Mouse (Mus musculus): Measurements from ENCODE around the gene Eid1. TPM values are rescaled to one million over a fixed set of nuclear protein-coding genes. Genes with fewer than 3 reads are reported as not detected.

Gene Eid1
- total RNA-seq, 2 experiments from 2014 or later: 52.2 to 58.0 TPM

- intact Hi-C loops (cut with DNase I): no loop called here
These were observed 6.2 kb upstream of the Eid1 start for GRCm38 (mm10) chr2:125666668-125667067.

GRCm38 (mm10) chr2:125667184-125667583 lies 5.7 kb upstream of the Eid1 start:
- no peak for DNase-seq
- intact Hi-C loops (cut with DNase I): no loop called here

More at GRCm38 (mm10) chr2:125666668-125667067, 6.2 kb upstream of the Eid1 start:
- no peak for DNase-seq

DNA sequence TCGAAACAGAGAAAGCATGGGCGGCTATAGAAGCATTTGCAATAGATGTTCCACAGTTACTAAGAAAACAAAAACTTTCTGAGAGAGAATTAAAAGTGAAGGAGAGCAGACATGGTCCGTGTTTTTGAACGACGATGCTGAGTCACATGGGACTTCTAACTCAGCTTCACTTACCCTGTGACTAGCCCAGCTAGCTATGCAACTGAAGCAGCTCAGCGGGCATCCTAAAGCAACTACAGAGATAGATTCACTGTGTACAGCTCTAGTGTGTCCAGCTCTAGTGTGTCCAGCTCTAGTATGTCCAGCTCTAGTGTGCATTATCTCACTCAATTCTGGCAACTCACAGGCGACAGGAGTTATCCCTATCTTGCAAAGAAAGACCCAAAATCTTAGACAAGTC lies 5.2 kb upstream of the Eid1 start:
- intact Hi-C loops (cut with DNase I): no loop called here
- DNase-seq: no peak

- DNase-seq: no peak
- intact Hi-C loops (cut with DNase I): loop anchor here (10.0 kb wide), 1 partner anchor 1264 kb away; the partner anchor contains the start of gene Sppl2a
These were observed 2.0 kb upstream of the Eid1 start for GRCm38 (mm10) chr2:125670846-125671245.

- no peak for DNase-seq
These were observed 333 bp upstream of the Eid1 start for GRCm38 (mm10) chr2:125672568-125672956.

DNA sequence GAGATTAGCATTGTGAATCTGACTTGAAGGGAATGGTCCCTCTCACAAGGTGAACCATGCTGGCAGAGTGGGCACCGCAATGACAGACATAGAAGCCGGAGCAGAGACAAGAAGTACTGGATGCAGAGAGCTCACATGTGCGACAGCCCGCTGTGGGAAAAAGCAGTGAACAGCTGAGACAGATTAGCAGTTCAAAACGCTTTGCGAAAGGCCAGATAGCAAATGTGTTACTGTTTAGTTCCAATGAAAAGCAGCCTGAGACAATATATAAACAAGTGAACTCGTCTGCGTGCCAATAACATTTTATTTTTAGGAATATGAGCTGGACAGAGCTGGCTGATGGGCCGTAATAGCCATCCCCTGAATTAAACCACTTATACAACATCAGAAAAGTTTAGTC lies 8.9 kb downstream of the Eid1 start:
- intact Hi-C loops (cut with DNase I): no loop called here
- DNase-seq: no peak

More at GRCm38 (mm10) chr2:125672568-125672956, 333 bp upstream of the Eid1 start:
- intact Hi-C loops (cut with DNase I): loop anchor here (10.0 kb wide), 1 partner anchor 1262 kb away; the partner anchor contains the start of gene Sppl2a

DNA sequence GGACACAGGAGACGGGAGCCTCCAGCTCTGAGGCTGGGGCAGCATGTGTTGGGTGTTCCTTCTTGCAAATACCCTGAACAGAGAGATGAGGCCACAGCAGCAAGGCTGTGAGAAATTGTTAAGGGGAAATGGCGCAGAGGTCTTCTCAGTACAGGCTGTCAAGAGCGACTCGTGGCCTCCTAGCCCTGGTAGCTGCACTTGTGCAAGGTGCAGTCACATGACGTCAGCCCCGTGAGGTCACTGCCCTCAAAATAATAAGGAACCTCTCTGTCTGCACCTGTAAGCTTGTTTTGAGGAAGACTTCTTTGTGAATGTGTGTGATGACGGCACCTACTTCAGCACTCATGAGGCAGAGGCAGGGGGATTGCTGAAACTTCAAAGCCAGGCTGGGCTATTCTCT lies 11.0 kb downstream of the Eid1 start:
- intact Hi-C loops (cut with DNase I): no loop called here

DNA sequence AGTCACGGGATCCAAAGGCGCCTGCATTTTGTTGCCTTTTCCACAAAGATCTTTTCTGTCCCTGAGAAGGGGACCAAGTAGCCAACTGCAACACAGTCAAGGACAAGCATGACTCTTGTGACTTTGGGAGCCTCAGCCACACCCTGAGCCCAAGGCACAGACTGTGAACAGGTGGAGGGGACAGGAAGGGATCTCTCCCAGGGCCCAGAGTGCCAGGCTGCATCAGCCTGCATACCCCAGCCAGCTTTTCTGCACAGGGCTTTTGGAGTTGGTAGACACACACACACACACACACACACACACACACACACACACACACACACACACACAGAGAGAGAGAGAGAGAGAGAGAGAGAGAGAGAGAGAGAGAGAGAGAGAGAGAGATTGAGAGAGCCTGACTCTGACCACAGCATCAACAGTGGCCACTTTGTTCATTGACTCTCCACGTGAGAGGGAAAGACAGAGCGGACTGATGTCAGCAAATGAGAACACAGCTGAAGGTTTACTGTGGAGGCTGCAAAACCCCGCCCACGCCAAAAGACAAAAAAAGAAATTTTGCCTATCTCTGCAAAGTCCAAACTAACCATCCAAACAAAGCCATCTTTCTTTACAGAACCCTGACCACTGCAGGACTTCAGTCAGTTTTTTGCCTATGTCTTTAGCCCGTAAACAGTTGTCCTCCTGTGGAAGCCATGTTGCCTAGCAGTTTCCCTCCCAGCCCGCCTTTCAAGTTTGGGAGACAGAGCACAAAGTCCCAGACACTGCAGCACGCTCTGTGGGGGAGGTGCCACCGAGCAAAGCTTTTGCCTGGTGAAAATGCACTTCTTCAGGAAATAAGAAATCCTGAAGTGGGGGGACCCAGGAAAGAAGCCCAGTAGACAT lies 11.9 kb downstream of the Eid1 start:
- intact Hi-C loops (cut with DNase I): no loop called here
- no peak for DNase-seq

More for the DNA sequence above, 11.0 kb downstream of the Eid1 start:
- no peak for DNase-seq

DNA sequence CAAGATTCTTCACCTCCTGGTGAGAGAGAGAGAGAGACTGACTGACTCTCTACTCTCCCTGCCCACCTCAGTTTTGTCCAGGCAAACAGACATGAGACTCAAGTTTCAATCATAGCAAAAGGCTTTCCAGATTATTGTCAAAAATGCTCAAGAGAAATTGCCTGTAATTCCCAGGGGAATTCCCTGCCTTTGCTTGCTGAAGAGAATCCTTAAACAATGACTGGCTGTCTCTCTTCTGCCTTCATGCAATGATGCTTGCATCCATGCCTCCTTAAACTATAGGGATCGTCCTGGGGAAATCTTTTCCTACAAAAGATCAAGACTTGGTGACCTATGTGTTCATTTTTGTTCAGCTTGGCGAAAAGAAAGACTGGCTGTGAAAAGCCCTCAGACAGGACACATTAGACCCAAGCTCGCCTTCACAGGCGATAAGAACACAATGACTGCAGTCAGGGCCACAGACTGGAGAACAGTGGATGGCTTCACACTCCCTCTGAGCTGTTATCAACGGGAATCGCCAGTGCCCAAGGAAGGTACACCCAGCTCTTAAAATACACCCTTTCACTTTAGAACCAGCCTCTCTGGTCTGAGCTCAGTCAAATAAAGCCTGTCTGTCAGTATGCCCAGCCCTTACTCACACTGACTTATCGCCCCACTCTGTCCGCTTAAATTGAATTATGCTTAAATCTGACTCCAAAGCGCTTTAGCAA lies 12.7 kb downstream of the Eid1 start:
- no peak for DNase-seq
- intact Hi-C loops (cut with DNase I): no loop called here

DNA sequence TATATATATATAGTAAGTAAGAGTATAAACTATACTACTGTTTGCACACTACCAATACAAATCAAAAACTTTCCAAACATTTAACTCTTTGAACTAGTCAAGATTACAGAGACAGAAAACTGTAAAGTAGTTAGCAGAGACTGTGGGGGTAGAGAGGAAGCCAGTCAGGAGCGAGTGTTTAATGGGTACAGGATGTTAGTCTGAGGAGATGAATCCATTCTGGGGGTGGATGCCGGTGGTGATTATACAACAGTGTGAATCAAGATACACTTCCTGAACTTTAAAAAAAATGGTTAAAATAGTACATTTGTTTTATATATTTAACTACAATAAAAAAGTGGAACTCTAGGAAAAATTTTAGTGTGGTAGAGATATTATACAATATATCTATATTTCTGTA lies 19.1 kb downstream of the Eid1 start:
- intact Hi-C loops (cut with DNase I): no loop called here
- DNase-seq: no peak

GRCm38 (mm10) chr2:125694798-125695197 lies 21.9 kb downstream of the Eid1 start:
- no peak for DNase-seq
- intact Hi-C loops (cut with DNase I): no loop called here

GRCm38 (mm10) chr2:125696219-125696618 lies 23.3 kb downstream of the Eid1 start:
- intact Hi-C loops (cut with DNase I): no loop called here
- peak; percentile 29 to 50 for DNase-seq

DNA sequence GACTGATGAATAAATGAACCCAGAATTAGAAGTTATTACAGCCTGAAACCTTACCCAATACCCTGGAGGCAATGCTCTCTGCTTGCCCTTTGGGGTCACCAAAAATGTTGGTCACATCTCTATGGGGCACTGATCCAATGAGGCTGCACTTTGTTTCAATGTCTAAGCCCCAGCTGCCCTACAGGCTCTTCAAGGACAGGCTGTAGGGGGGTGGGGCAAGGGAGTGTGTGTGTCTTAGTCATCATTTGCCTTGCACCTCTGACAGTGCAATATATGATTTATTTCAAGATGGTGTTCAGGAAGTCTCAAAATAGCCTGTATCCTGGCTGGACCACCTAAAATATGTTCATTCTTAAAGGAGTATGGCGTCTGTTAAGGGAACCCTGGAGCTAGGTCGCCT lies 28.7 kb downstream of the Eid1 start:
- intact Hi-C loops (cut with DNase I): no loop called here
- no peak for DNase-seq

- intact Hi-C loops (cut with DNase I): no loop called here
- DNase-seq: no peak
These were observed 30.0 kb downstream of the Eid1 start for GRCm38 (mm10) chr2:125702851-125703250.

DNA sequence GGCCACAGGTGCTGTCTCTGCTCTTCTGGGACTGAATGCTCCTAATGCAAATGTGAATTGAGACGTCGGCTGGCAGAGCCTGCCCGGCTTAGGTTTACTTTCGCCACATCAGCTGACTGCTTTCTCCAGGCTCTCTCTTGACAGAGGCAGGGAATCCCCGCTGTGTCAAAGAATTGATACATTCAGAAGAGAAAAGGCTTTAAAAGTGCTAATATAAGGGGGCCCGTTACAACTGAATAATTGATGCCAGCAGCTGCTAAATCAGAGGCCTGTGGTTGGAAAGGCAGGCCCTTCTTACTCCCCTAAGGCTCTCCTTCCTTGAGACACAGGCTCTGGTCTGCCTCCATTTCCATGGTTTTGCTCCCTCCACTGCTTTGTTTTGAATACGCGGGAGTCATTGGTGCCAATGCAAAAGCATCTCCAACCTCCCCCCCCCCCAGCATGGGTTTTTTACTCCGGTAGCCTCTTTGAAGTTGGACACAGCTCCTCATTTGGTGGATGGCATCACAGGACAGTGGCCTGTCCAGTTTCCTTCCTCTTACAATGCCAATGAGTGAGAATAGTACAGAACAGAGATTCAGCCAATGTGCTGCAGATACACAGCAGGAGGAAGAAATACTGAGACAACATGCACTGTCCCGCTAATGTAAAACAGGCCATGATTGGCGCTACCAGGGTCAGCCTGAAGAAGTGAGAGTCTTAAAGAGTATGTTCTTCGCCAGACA lies 32.2 kb downstream of the Eid1 start:
- intact Hi-C loops (cut with DNase I): no loop called here
- DNase-seq: no peak

GRCm38 (mm10) chr2:125706510-125706921 lies 33.6 kb downstream of the Eid1 start:
- peak in 1 of 2 experiments; percentile 6 for DNase-seq
- intact Hi-C loops (cut with DNase I): no loop called here

DNA sequence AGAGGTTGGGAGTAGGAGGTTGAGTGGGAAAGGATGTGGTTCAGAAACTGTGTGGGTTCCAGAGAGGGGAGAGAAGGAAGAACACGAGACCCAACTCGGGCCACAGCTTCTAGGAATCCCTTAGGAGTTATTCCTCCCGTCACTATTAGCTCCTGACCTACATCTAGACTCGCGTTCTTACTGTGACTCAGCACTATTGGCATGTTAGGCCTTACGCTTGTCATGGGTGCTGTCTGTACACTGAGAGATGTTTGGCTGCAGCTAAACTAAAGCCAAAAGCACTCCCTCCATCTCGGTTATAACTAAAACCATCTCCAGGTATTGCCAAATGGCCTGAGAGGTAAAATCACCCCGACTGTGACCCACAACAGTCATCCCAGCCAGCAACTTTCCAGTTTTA lies 43.7 kb downstream of the Eid1 start:
- no peak for DNase-seq

DNA sequence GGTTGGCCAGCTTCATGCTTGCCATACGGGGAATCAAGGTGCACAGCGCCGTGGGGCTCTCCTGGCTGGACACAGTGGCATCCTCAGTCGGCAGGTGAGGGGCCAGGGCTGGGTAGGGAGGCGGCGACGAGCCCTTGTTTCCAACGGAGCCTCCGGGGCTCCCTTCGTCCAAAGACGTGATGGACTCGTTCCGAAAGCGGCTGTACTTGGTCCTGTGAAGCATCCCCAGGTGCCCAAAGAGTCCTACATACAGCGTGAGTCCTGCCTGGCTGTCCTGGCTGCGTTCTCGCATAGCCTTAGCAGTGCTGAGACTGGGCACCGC lies 50.2 kb downstream of the Eid1 start:
- DNase-seq: no peak
- intact Hi-C loops (cut with DNase I): loop anchor here (10.0 kb wide), 1 partner anchor 468 kb away; no protein-coding TSS in a partner anchor

More for the DNA sequence above, 43.7 kb downstream of the Eid1 start:
- intact Hi-C loops (cut with DNase I): no loop called here

DNA sequence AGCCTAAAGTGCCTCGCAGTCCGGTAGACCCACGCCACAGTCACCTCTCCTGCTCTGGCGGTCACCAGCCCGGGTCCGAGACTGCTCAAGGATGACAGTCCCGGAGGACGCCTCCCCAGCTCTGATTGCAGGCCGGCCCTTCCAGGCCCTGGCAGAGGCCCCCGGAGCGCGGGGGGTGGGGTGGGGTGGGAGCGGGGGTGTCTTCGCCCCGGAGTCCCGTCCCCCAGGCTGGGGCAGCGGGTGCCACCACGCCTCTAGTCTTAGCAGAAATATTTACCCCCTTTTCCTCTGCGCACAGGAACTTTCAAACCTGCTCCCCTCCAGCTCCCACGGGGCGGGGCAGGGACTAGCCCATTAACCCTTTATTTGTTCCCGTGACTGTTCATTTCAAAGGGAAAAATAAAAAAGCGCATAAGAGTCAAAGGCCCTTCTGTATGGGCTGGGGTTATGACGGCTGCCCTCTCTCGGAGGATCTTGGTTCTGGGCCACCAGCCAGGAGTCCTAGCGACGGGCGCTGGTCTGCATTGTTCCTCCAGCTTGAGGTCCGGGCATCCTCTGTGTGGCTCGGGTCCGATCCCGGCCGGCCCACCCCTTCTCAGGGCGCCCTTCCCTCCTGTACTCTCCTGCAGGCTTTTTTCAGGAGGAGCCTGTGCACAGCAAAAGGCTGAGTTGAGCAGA lies 50.7 kb downstream of the Eid1 start:
- DNase-seq: peak; percentile 47 to 60
- intact Hi-C loops (cut with DNase I): loop anchor here (10.0 kb wide), 1 partner anchor 469 kb away; no protein-coding TSS in a partner anchor

DNA sequence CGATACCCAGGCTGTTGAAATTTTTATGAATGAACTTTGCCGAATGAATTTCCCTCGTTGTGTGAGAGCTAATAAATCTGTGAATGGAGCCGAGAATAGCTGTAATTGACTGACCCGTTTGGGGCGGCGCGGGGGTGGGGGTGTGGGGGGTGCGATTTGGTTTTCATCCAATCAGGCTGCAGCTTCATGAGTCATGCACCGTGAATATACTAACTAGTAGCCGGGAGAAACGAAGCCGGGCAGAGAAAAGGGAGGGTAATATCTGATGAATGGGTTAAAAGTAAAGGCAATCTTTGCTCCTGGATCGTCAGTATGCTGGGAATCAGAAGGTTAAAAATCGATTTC lies 51.2 kb downstream of the Eid1 start, which contains the start of gene Shc4:
TSS of gene Shc4 (minus strand) at position 63 of the 345 bp plus-strand sequence.
- DNase-seq: no peak
- intact Hi-C loops (cut with DNase I): loop anchor here (10.0 kb wide), 1 partner anchor 469 kb away; no protein-coding TSS in a partner anchor

All from heart, postnatal 36 days (tissue).